Comparison of ENCODE assay signal across 10 mouse cellular contexts in the genomic region with DNA sequence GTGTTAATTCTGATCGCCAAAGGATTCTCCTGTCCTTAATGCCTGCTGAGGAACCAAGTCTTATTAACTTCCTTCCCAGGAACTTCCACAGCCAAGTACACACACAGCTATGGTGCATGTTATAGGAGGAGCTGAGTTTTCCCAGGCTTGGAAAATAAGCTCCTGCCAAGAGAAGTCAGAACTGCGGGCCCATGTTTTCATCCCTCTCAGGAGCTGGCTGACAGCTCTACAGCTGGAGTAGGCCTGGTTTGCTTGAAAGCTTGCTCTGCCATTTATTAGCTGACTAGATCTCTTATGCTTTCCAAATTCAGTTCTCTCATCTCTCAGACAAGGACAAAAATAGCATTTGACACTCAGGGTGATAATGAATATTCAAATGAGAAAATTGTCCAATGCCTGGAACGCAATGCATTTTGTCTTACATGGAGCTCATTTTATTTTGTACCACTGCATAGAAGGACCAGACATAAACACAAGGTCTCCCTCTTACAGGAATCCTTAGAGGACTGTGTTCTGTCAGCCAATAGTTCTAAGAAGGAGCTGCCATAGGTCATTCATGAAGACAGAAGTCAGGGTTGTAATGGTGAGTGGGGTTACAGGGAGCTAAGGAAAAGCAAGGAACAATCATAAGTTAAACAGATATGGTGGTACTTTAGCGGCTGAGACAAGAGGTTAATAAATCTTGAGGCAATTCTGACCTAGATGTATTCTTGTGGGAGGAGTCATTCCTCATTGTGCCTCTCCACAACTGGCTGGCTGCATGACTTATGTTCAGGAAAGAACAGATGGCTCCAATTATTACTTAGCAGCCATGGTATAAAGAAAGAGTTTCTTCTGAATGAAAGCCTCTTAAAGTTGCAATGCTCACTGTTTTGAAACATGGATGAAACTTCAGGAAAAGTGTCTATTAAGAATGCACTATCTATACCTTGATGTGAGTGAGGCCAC.
DNase-seq lines count a peak whose midpoint lies in the region; ATAC-seq and TF ChIP-seq lines count a peak whose summit lies in the region.
"Had no signal": no experiment of that assay in that cellular context is flagged by ENCODE, and none has a peak within 500 bp of the region (broad histone marks: within the 10 kb centered on the region; RNA-seq: fewer than 3 reads in every experiment).

No protein-coding gene starts in this region.

- ATAC-seq in hindbrain, embryonic 12.5 days (ENCODE audit: low FRiP score), result peak; percentile 31; the same call in 1 of the 2 replicates
- ATAC-seq in hindbrain, embryonic 14.5 days (ENCODE audit: low FRiP score), result no peak
- ATAC-seq in hindbrain, embryonic 16.5 days, result peak; percentile 56; the same call in 1 of the 2 replicates
- ATAC-seq: liver, embryonic 12.5 days; Patski had no signal

- H3K4me2 ChIP-seq in hindbrain, embryonic 12.5 days (replicated peaks), result no peak overlapping the region
- no peak overlapping the region for H3K4me2 ChIP-seq in hindbrain, embryonic 14.5 days (replicated peaks)
- H3K4me2 ChIP-seq in hindbrain, embryonic 16.5 days (ENCODE audit: low read length), result no peak overlapping the region
- H3K4me2 ChIP-seq: liver, embryonic 12.5 days had no signal

- peak overlapping the region; percentile 66 for H3K27ac ChIP-seq in hindbrain, embryonic 12.5 days
- no peak overlapping the region for H3K27ac ChIP-seq in hindbrain, embryonic 14.5 days
- no peak overlapping the region for H3K27ac ChIP-seq in hindbrain, embryonic 16.5 days (ENCODE audit: low read depth, low read length)
- H3K27ac ChIP-seq: liver, embryonic 12.5 days had no signal

- no peak for TF ChIP-seq CTCF in brain, embryonic 14.5 days (IDR thresholded peaks at IDR 0.05; ENCODE audit: borderline replicate concordance, extremely low read depth, insufficient read depth, insufficient read length)

- TF ChIP-seq POLR2A in brain, embryonic 14.5 days (IDR thresholded peaks at IDR 0.05; ENCODE audit: borderline replicate concordance, extremely low read depth, insufficient read depth, insufficient read length, poor library complexity, severe bottlenecking), result no peak

- 0 out of 2 replicates have a peak, but pooled peaks cover 7% of the 10 kb centered on the region for H3K4me1 ChIP-seq in hindbrain, embryonic 12.5 days
- H3K4me1 ChIP-seq in hindbrain, embryonic 14.5 days (replicated peaks; ENCODE audit: control insufficient read depth, insufficient read depth, low read length), result peaks cover 8% of the 10 kb centered on the region; the same call in 1 of the 2 replicates
- no peaks in the 10 kb centered on the region for H3K4me1 ChIP-seq in hindbrain, embryonic 16.5 days (ENCODE audit: control insufficient read depth, insufficient read depth, low read depth, low read length)
- H3K4me1 ChIP-seq: liver, embryonic 12.5 days had no signal

- no peak for DNase-seq in hindbrain, embryonic 14.5 days (ENCODE audit: low spot score)
- DNase-seq in MN1 (ENCODE audit: low spot score), result peak; percentile 18
- peak; percentile 73 for DNase-seq in brain, embryonic 14.5 days (ENCODE audit: low read depth)
- DNase-seq in spleen, postnatal 4 days (ENCODE audit: low spot score in 2 of 2), result no peak
- no peak for DNase-seq in layer of hippocampus, adult 9-11 months
- DNase-seq: cerebellum, adult 9-10 months had no signal

- H3K9me3 ChIP-seq in hindbrain, embryonic 12.5 days (replicated peaks), result no peaks in the 10 kb centered on the region
- H3K9me3 ChIP-seq in hindbrain, embryonic 14.5 days (ENCODE audit: control insufficient read depth, low read length), result no peaks in the 10 kb centered on the region
- no peaks in the 10 kb centered on the region for H3K9me3 ChIP-seq in hindbrain, embryonic 16.5 days (ENCODE audit: control insufficient read depth, low read length)
- H3K9me3 ChIP-seq: liver, embryonic 12.5 days had no signal

- H3K36me3 ChIP-seq in hindbrain, embryonic 12.5 days, result no peaks in the 10 kb centered on the region
- H3K36me3 ChIP-seq in hindbrain, embryonic 14.5 days (replicated peaks; ENCODE audit: control insufficient read depth, insufficient read depth), result no peaks in the 10 kb centered on the region
- no peaks in the 10 kb centered on the region for H3K36me3 ChIP-seq in hindbrain, embryonic 16.5 days (ENCODE audit: control insufficient read depth, insufficient read depth, low read length)
- H3K36me3 ChIP-seq: liver, embryonic 12.5 days had no signal

- H3K9ac ChIP-seq in hindbrain, embryonic 12.5 days, result no peak overlapping the region
- H3K9ac ChIP-seq in hindbrain, embryonic 14.5 days, result no peak overlapping the region
- H3K9ac ChIP-seq in hindbrain, embryonic 16.5 days (ENCODE audit: low read depth, low read length), result no peak overlapping the region
- H3K9ac ChIP-seq: liver, embryonic 12.5 days had no signal

- WGBS in hindbrain, embryonic 12.5 days, result 58% methylated on average over 4 of the region's 4 CpGs
- WGBS in hindbrain, embryonic 14.5 days, result 55% methylated on average over 4 of the region's 4 CpGs
- WGBS in hindbrain, embryonic 16.5 days, result 48% methylated on average over 4 of the region's 4 CpGs

- no peak overlapping the region for H3K4me3 ChIP-seq in hindbrain, embryonic 12.5 days
- no peak overlapping the region for H3K4me3 ChIP-seq in hindbrain, embryonic 14.5 days (replicated peaks; ENCODE audit: low read length)
- H3K4me3 ChIP-seq in hindbrain, embryonic 16.5 days (ENCODE audit: low read length), result no peak overlapping the region
- H3K4me3 ChIP-seq: liver, embryonic 12.5 days had no signal

- no peaks in the 10 kb centered on the region for H3K27me3 ChIP-seq in hindbrain, embryonic 12.5 days
- no peaks in the 10 kb centered on the region for H3K27me3 ChIP-seq in hindbrain, embryonic 14.5 days (ENCODE audit: control insufficient read depth, insufficient read depth, low read length)
- no peaks in the 10 kb centered on the region for H3K27me3 ChIP-seq in hindbrain, embryonic 16.5 days (replicated peaks; ENCODE audit: control insufficient read depth, insufficient read depth, low read length)
- H3K27me3 ChIP-seq: liver, embryonic 12.5 days; Patski had no signal

Comparison
In these comparisons a context has a peak if more than half of its experiments do, and no peak if none do; other contexts are left out.
1. DNase-seq: peak in MN1 (single experiment) and brain, embryonic 14.5 days (single experiment); none in hindbrain, embryonic 14.5 days (single experiment), spleen, postnatal 4 days (0 of 2) and layer of hippocampus, adult 9-11 months (single experiment).